Mouse (Mus musculus): ENCODE data around the gene Rnf217.

DNA sequence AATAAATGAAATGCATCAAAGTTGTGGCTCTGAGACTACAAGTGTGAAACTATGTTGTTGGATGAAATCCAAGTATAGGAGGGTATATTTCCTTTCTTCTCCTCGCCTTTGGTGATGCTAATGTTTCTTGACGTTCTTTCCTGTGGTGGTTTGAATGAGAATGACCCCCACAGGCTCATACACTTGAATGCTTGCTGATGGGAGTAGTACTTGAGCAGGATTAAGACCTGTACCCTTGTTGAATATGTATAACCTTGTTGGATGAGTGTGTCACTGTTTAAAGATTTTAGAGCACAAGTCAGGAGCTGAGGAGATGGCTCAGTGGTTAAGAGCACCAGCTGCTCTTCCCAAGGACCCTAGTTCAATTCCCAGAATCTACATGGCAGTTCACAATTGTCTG, 6.4 kb upstream of the Rnf217 start:
- TF ChIP-seq CTCF (IDR thresholded peaks at IDR 0.05; ENCODE audit: borderline replicate concordance, insufficient read depth, low read depth, low read length) (no peak), POLR2A (IDR thresholded peaks at IDR 0.05; ENCODE audit: borderline replicate concordance, insufficient read depth, low read length) (no peak)

All from cerebellum, adult 2 months (tissue).